Mouse (Mus musculus): ENCODE measurements around the gene Smad3.

The Smad3 gene

DNA sequence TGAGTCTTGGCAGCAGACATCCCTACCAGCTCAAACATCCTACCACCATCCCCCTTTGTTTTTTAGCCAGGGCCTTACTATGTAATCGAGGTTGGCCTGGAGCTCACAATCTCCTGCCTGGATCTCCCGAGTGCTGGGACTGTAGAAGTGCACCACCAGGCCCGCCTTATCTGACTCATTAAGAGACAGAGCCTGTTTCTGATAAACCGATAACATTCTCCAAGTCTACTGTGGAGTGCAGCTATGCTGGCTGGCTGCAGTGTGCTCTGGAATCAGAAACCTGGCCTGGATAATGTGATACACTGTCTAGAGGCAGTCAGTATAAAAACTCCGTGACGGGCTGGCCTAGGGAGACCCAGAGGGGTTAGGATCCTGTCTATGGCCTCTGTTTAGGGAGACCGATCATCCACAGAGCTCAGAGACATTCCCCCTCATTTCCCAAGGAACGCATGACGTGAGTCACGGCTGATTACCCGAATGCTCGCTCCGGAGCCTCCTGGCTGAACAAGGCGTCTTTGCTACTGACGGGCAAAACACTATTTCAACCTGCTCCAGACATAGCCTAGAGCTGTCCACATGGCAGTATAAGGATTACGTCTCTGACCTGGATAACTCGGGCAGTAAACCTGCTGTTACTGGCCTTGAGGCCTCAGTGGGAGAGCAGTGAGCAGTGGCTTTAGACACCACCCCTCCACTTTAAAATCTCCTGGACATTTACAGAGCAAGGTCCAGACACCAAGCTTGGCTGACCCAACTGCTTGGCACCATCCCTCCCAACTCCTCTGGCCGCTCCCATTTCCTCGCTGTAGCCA, 11.8 kb downstream of the Smad3 start:
- no peak for DNase-seq (ENCODE audit: low spot score in 2 of 2)

DNA sequence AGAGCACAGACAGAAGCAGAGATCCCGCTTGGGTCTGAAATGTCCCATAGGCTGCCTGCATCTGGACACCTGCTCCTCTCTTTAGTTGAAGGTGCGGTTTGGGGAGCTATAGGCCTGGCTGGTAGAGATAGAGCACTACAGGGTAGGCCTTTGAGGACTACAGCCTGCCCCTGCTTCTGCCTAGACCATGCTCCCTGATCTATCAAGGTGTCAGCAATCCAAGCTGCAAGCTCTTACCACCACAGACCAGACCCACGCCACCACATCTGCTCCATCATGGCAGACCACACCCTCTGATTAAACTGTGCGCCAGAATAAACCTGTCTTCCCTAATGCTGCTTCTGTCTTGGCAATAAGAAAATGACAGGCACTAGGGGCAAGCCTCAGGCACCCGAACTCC, 13.2 kb downstream of the Smad3 start:
- no peak for DNase-seq (ENCODE audit: low spot score in 2 of 2)

DNA sequence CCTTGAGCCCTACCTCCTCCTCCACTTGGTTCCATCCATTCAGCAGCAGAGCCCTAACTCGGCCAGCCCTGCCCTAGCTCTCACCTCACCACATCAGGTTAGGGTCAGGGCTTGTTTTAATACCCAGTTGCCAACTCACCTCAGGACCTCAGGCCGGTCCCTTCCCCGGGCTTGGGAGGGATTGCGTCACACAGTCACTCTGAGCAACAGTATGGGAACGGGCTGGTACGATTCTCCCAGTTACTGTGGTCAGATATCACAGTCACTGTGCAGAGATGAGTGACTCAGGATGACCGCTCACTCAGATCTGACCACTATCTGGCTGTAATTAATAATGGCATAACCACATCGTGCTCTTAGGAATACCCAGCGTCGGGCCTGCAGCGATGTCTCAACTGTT, 14.0 kb downstream of the Smad3 start:
- no peak for DNase-seq (ENCODE audit: low spot score in 2 of 2)

DNA sequence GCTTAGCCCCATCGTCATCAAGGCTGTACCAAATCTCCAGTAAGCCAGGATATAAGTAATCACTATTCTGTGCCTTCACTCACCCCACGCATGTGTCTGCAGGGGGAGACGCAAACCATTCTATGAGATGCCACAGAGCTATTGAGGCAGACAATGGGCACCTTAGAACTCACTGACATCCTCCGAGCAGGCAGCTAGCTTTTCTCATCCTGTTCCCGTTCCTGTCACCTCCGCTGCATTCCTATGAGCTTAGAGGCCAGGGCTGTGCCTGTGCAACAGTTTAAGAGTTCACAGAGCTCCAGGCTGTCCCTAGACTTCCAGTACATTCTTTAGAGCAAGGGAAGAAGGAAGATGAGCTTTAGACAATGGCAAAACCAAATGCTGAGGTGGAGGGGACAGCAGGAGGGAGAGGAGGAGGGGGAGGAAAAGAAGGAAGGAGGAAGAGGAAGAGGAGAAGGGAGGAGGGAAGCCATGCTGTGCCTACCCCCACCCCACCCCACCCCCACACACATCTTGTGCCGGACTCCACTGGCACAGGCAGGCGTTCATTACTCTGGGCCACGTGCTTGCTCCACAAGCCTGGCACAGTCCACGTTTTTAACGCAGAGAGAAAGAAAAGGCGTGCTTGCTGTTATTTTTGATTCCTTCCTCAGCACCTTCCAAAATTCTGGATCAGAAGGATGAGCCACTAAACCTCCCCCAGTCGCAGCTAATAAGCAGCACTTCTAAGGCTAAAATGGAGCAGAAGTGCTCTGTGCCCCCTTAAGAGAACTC, 14.7 kb downstream of the Smad3 start:
- no peak for DNase-seq (ENCODE audit: low spot score in 2 of 2)

- no peak for DNase-seq (ENCODE audit: low spot score in 2 of 2)
Measured at GRCm38 (mm10) chr9:63742318-63742717, 15.5 kb downstream of the Smad3 start.

- no peak for DNase-seq (ENCODE audit: low spot score in 2 of 2)
Measured at GRCm38 (mm10) chr9:63741792-63742191, 16.0 kb downstream of the Smad3 start.

DNA sequence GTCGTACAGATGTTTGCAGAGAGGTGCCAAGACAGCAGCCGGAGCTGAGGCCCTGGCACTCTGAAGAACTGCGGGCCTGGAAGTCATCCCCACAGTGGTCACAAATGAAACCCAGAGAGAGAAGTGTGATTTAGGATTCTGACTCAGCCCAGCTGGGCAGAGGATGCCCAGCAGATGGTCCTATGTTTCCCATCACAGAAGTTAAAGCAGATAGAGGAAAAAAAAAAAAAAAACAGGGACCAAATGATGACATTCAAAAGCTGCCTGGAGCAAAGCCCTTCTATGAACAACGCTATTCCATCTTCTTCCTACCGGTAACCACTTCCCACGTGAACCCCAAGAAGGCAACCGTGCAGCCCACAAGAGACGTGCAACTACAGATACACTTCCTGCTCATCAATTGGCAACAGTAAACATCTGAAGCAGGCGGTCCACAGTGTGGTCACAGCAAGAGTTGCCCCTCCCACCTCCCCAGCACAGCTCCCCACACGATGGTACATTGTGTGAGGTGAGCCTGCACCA, 17.4 kb downstream of the Smad3 start:
- DNase-seq (ENCODE audit: low spot score in 2 of 2): no peak

DNA sequence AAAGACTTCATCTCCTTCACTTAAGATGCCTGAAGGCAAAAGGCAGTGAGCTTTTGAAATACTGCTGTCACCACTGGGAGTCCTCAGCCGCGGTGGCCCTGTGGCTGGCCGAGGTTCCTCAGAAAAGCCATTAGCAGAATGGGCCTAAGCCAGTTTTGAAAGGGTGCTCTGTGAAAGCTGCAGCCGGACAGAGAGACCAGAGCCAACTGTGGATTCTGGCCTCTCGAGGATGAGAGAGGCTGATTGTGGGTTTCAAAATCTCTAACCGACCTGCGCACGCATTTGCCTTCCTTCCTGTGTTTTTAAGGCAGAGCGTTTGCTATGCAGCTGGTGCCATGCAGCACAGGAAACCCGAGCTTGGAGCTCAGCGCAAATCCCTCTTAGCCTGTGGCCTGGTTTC, 19.0 kb downstream of the Smad3 start:
- DNase-seq (ENCODE audit: low spot score in 2 of 2): no peak

DNA sequence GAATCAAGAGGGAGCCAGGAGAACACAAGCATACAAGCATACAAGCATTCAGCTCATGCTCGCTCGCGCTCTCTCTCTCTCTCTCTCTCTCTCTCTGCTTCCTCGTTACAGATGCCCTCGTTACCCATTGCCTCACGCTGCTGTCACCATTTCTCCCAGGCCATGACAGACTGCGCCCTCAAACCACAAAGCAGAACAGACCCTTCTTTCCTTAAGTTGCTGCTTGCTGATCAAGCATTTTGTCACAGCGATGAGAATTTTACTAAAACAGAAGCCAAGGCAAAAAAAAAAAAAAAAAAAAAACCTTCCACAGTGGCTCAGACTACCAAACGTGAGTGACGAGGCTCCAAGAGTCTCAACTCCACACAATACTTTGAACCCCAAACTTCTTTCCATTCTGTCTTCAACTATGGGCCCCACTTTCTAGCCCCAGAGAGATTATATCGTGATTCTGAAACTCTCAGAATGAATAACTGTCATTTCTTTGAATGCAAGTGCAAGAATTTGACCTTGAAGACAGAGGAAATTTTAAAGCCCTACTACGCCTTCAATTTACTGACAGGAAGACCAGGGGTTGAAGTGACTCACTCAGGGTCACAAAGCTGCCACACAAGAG, 19.6 kb downstream of the Smad3 start:
- no peak for DNase-seq (ENCODE audit: low spot score in 2 of 2)

DNA sequence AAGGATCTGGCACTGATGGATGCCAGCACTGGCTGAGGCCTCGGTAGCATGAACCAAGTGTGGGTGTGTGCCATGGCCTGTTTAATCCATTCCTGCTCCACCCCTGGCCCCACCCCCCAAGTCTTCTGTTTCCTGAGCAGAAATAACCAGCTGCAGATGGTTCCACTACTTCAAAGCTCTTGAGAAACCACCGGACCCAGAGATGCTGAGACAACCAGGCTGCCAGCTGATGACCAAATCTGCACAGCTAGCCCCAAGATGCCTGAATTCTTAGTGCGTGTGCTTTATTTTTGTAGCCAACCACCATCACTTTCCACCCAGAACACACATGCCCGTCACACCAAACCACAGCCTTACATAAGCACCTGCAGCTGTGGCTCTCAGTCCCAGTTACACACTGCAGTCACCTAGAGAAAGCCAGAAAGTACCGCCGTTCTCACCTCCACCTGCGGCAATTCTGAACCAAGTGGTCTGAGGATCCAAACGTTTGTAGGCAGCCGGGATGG, 20.3 kb downstream of the Smad3 start:
- no peak for DNase-seq (ENCODE audit: low spot score in 2 of 2)

GRCm38 (mm10) chr9:63734261-63734660, 23.5 kb downstream of the Smad3 start:
- no peak for DNase-seq (ENCODE audit: low spot score in 2 of 2)

DNA sequence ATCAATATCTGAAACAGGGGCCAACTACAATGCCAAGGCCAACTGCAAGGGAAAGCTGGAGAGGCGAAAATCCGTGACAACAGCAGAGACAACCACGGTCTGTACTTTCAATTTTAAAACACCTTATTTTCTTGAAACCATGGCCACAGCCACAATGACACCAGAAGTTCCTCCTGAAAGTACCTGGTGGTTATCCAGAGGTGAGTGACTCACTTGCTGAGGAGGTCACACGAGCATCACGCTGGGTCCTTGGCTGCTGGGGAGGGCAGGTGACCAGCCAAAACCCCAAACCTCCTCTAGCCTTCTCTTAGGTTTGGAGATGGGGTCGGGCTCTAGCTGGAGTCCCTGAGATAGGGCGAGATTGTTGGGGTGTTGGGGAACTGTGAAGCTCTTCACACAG, 25.1 kb downstream of the Smad3 start:
- DNase-seq (ENCODE audit: low spot score in 2 of 2): no peak

DNA sequence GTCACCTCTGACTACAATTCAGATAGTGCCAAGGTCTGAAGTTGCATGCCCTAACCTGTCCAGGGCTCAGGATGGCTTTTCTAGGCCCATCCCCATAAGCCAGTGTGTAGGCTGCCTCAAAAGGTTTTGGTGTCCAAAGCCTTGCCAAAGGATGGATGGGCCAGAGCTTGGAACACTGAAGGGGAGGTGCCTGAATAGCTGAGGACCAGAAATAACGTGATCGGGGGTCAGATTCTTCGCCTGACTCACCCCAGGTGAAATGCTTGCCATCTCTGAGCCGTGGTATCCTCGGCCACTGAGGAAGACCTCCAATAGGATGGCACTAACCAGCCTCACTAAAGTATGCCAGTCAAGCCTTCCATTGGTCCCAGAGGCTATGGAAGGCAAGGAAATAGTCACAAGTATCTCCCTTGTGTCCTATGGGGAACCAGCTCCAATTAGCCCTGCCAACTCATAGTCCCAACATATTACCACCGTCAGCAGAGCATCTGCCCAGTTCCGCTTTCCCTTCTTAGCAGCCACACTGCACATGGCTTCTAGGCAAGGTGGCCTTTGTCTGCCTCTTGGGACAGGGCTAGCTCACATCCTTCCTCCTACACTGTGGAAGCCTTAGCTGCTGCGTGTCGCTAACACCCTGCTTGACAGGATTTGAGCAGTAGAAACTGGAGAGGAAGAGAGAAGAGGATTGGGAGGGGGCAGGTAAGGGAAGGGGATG, 26.5 kb downstream of the Smad3 start:
- DNase-seq (ENCODE audit: low spot score in 2 of 2): no peak

- no peak for DNase-seq (ENCODE audit: low spot score in 2 of 2)
Measured at GRCm38 (mm10) chr9:63728969-63729368, 28.8 kb downstream of the Smad3 start.

- DNase-seq (ENCODE audit: low spot score in 2 of 2): no peak
Measured at GRCm38 (mm10) chr9:63727070-63727469, 30.7 kb downstream of the Smad3 start.

- no peak for DNase-seq (ENCODE audit: low spot score in 2 of 2)
Measured at GRCm38 (mm10) chr9:63726088-63727010, 31.4 kb downstream of the Smad3 start.

DNA sequence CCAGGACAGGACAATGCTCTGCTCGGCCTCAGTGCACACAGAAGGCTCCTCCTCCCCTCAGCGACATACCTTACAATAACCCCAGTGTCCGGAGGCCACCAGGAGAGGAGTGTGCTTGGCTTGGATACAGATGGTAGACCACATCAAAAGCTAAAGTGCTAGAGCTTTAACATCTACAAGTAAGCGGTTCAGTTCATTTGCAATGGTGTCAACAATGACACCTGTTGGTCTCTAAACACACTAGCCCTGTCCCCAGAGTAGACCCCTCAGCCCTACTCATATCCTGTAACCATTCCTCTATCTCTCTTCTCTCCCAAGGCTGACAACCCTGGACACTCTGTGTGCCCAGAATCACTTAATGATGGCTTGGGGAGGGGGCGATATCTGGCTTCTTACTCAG, 33.0 kb downstream of the Smad3 start:
- no peak for DNase-seq (ENCODE audit: low spot score in 2 of 2)

GRCm38 (mm10) chr9:63722918-63723317, 34.9 kb downstream of the Smad3 start:
- DNase-seq (ENCODE audit: low spot score in 2 of 2): no peak

- DNase-seq (ENCODE audit: low spot score in 2 of 2): no peak
Measured at GRCm38 (mm10) chr9:63722350-63722749, 35.4 kb downstream of the Smad3 start.

DNA sequence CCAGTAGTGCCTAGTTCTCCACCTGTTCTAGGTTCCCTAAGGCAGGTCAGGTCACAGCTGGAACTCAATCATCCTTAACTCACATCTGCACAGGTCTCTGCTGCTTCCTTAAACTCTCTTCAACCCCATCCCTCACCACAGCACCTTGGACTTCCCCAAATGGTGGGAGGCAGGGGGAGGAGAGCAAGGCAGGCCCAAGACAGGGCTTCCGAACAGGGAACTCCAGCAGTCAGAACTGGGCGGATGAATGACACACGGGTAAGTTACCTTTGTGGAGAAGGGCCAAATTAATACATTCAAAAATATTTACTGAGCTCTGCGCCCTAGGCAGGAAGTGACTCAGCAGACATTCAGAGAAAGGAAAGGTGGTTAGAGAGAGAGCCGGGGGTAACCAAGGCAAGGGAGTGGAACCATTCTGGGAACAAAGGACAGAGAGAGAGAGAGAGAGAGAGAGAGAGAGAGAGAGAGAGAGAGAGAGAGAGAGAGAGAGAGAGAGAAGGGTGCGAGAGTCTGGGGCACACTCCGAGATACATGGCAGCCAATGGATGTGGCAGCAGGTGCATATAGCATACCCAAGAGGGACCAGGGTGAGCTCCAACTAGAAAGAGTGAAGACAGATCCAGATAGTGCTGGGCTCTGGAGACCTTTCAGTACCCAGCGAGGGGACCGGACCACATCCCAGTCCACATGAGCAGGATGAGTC, 36.1 kb downstream of the Smad3 start:
- no peak for DNase-seq (ENCODE audit: low spot score in 2 of 2)
